Mouse (Mus musculus) liver, postnatal 0 days (tissue): ENCODE measurements around the gene Mroh3. TPM values are rescaled to one million over a fixed set of nuclear protein-coding genes. Genes with fewer than 3 reads are reported as not detected.

Source experiments
- ATAC-seq: fragments of 200-750 bp; cut with Nextera tagmentation; 2 replicates; pipeline ENCODE4 v1.8.0; 2017; ENCODE audit warnings: mild to moderate bottlenecking, moderate library complexity
- DNase-seq: peaks from one replicate; pipeline ENCODE4 v3.0.0-alpha.2; 2016
- H3K27ac ChIP-seq: fragments of 300-500 bp; sonication (generic); 2 replicates; pipeline ENCODE4 v1.5.1; 2014; ENCODE audit warnings: antibody characterized with exemption, moderate library complexity, mild to moderate bottlenecking, low read depth
- H3K27me3 ChIP-seq: fragments of 300-500 bp; sonication (generic); 2 replicates; pipeline ENCODE4 v1.6.1; 2014; ENCODE audit warnings: low read length, control low read depth, mixed read lengths; ENCODE audit not compliant: insufficient read depth
- H3K36me3 ChIP-seq: fragments of 300-500 bp; sonication (generic); replicated peaks from 2 replicates; pipeline ENCODE4 v1.6.1; 2014; ENCODE audit warnings: mild to moderate bottlenecking, control low read depth, low read length, moderate library complexity, mixed read lengths; ENCODE audit not compliant: insufficient read depth
- H3K4me1 ChIP-seq: fragments of 300-500 bp; sonication (generic); 2 replicates; pipeline ENCODE4 v1.6.1; 2014; ENCODE audit warnings: antibody characterized with exemption, mild to moderate bottlenecking, control low read depth; ENCODE audit not compliant: insufficient read depth
- H3K4me2 ChIP-seq: fragments of 300-500 bp; sonication (generic); 2 replicates; pipeline ENCODE4 v1.6.1; 2014; ENCODE audit warnings: low read depth, mild to moderate bottlenecking, low read length, moderate library complexity, mixed read lengths
- H3K4me3 ChIP-seq: fragments of 300-500 bp; sonication (generic); 2 replicates; pipeline ENCODE4 v1.5.1; 2014; ENCODE audit warnings: low read depth, low read length
- H3K9ac ChIP-seq: fragments of 300-500 bp; sonication (generic); replicated peaks from 2 replicates; pipeline ENCODE4 v1.6.1; 2014; ENCODE audit warnings: mild to moderate bottlenecking, moderate library complexity
- H3K9me3 ChIP-seq: fragments of 300-500 bp; sonication (generic); 2 replicates; pipeline ENCODE4 v1.6.1; 2016; ENCODE audit warnings: mild to moderate bottlenecking, control low read depth, low read length, mixed read lengths
- CTCF ChIP-seq: sonication (generic); IDR thresholded peaks from 2 replicates; pipeline ENCODE4 v1.5.1; 2016; ENCODE audit warnings: antibody characterized with exemption, low read depth
- EP300 ChIP-seq: IDR thresholded peaks from 2 replicates; pipeline ENCODE4 v1.6.1; 2016; ENCODE audit warnings: antibody characterized with exemption, low read depth, mild to moderate bottlenecking
- WGBS: fragments of 180-500 bp; shearing (Covaris S2); extraction: QIAGEN DNeasy Blood & Tissue Kit; methylation state at CpG from one replicate; pipeline ENCODE4 v1.1.7; 2014; ENCODE audit not compliant: insufficient replicate concordance; 5-methylcytosine and 5-hydroxymethylcytosine counted together
- polyA plus RNA-seq: library from polyadenylated mRNA; unstranded; fragments of >200 nt; fragmentation: Nextera tagmentation; extraction: Ambion mirVana; gene quantifications from 2 replicates; pipeline ENCODE4 v1.2.1, GENCODE M21; 2015

Mroh3 gene
- polyA plus RNA-seq, 1 experiment from 2014 or later: not detected

- Histone ChIP-seq H3K4me1 (no peaks in the 10 kb centered on the region), H3K4me3 (no peak overlapping the region), H3K9ac (no peak overlapping the region), H3K27me3 (0 out of 2 replicates have a peak, but pooled peaks cover 2% of the 10 kb centered on the region), H3K36me3 (no peaks in the 10 kb centered on the region), H3K27ac (no peak overlapping the region), H3K4me2 (no peak overlapping the region), H3K9me3 (no peaks in the 10 kb centered on the region)
- TF ChIP-seq EP300 (no peak), CTCF (no peak)
- no peak for DNase-seq
- WGBS: 75% methylated on average over 10 of the region's 10 CpGs
- no peak for ATAC-seq
Observed at GRCm38 (mm10) chr1:136222386-136222785, 9.8 kb upstream of the Mroh3 start.

GRCm38 (mm10) chr1:136220037-136220871, 7.6 kb upstream of the Mroh3 start:
- 0 out of 2 replicates have a peak, but pooled peaks cover 2% of the 10 kb centered on the region for H3K27me3 ChIP-seq
- 72% methylated on average over 10 of the region's 10 CpGs for WGBS
- H3K4me3 ChIP-seq: no peak overlapping the region
- DNase-seq (no peak), ATAC-seq (no peak)
- H3K27ac ChIP-seq: no peak overlapping the region
- no peaks in the 10 kb centered on the region for H3K4me1 ChIP-seq
- H3K4me2 ChIP-seq: no peak overlapping the region
- no peaks in the 10 kb centered on the region for H3K36me3 ChIP-seq
- no peak overlapping the region for H3K9ac ChIP-seq
- H3K9me3 ChIP-seq: no peaks in the 10 kb centered on the region
- TF ChIP-seq EP300 (no peak), CTCF (no peak)

- H3K27ac ChIP-seq: no peak overlapping the region
- no peak for TF ChIP-seq EP300
- TF ChIP-seq CTCF: no peak
- H3K36me3 ChIP-seq: no peaks in the 10 kb centered on the region
- DNase-seq (no peak), ATAC-seq (no peak)
- WGBS: 68% methylated on average over 15 of the region's 15 CpGs
- H3K27me3 ChIP-seq: no peaks in the 10 kb centered on the region
- no peaks in the 10 kb centered on the region for H3K9me3 ChIP-seq
- no peak overlapping the region for H3K4me2 ChIP-seq
- no peaks in the 10 kb centered on the region for H3K4me1 ChIP-seq
- no peak overlapping the region for H3K4me3 ChIP-seq
- no peak overlapping the region for H3K9ac ChIP-seq
Observed at GRCm38 (mm10) chr1:136214304-136214703, 1.7 kb upstream of the Mroh3 start.

GRCm38 (mm10) chr1:136190033-136190432, 22.6 kb downstream of the Mroh3 start:
- no peaks in the 10 kb centered on the region for H3K36me3 ChIP-seq
- no peaks in the 10 kb centered on the region for H3K9me3 ChIP-seq
- TF ChIP-seq CTCF (no peak), EP300 (no peak)
- DNase-seq: no peak
- ATAC-seq: no peak
- WGBS: 85% methylated on average over 5 of the region's 5 CpGs
- no peak overlapping the region for H3K27ac ChIP-seq
- H3K9ac ChIP-seq: no peak overlapping the region
- H3K4me2 ChIP-seq: no peak overlapping the region
- H3K4me1 ChIP-seq: no peaks in the 10 kb centered on the region
- no peak overlapping the region for H3K4me3 ChIP-seq
- no peaks in the 10 kb centered on the region for H3K27me3 ChIP-seq

GRCm38 (mm10) chr1:136179511-136180001, 33.1 kb downstream of the Mroh3 start:
- H3K27ac ChIP-seq: no peak overlapping the region
- no peak for DNase-seq
- H3K36me3 ChIP-seq: peaks cover 6% of the 10 kb centered on the region; the same call in 1 of the 2 replicates
- H3K27me3 ChIP-seq: no peaks in the 10 kb centered on the region
- 36% methylated on average over 2 of the region's 2 CpGs for WGBS
- ATAC-seq: peak; percentile 88
- H3K9me3 ChIP-seq: no peaks in the 10 kb centered on the region
- H3K4me3 ChIP-seq: no peak overlapping the region
- H3K4me2 ChIP-seq: no peak overlapping the region
- no peak overlapping the region for H3K9ac ChIP-seq
- TF ChIP-seq EP300 (peak; percentile 91), CTCF (no peak)
- peaks cover 7% of the 10 kb centered on the region; the same call in 1 of the 2 replicates for H3K4me1 ChIP-seq

- ATAC-seq: peak; percentile 24
- DNase-seq: no peak
- 42% methylated on average over 6 of the region's 6 CpGs for WGBS
- Histone ChIP-seq H3K27ac (no peak overlapping the region), H3K27me3 (no peaks in the 10 kb centered on the region), H3K4me1 (peaks cover 10% of the 10 kb centered on the region; the same call in 1 of the 2 replicates), H3K4me2 (0 out of 2 replicates have a peak overlapping the region, but pooled peaks have one; percentile 18), H3K36me3 (peaks cover 6% of the 10 kb centered on the region; the same call in 1 of the 2 replicates), H3K9me3 (no peaks in the 10 kb centered on the region), H3K9ac (no peak overlapping the region), H3K4me3 (no peak overlapping the region)
- TF ChIP-seq EP300 (no peak), CTCF (no peak)
Observed at GRCm38 (mm10) chr1:136178741-136179140, 33.9 kb downstream of the Mroh3 start.
